Mouse (Mus musculus) layer of hippocampus, adult 11-12 months (tissue): ENCODE results near the gene Rom1.

Experiments used
- DNase-seq: peaks from one replicate; pipeline ENCODE4 v3.0.0; 2022; ENCODE audit warnings: low spot score

Rom1 gene

GRCm38 (mm10) chr19:8941515-8942217 is 12.5 kb upstream of the Rom1 start, which contains the start of gene Mta2:
TSS of gene Mta2 (plus strand) at chr19:8941875.
- peak; percentile 94 for DNase-seq

- DNase-seq: no peak
Observed at GRCm38 (mm10) chr19:8941136-8941514, 12.0 kb upstream of the Rom1 start.

- DNase-seq: no peak
Observed at GRCm38 (mm10) chr19:8940526-8941133, 11.5 kb upstream of the Rom1 start.

DNA sequence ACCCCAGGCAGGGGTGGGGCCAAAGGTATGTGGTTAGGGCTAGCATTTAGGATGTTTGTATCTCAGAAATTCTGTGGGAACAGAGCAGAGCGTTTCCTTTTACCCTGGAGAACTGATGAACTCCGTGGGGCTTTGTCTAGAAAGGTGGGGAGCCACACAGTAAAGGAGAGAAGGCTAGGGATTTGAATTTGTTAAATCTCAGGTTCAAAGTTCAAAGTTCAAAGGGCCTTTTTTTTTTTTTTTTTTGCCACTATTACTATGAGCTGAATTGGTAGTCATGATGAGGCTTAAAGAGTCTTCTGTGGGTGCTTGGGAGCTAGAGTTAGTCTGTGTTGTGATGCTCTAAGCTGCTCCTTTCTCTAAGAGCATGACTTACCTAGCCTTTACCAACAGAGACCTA is 7.6 kb upstream of the Rom1 start:
- DNase-seq: no peak

DNA sequence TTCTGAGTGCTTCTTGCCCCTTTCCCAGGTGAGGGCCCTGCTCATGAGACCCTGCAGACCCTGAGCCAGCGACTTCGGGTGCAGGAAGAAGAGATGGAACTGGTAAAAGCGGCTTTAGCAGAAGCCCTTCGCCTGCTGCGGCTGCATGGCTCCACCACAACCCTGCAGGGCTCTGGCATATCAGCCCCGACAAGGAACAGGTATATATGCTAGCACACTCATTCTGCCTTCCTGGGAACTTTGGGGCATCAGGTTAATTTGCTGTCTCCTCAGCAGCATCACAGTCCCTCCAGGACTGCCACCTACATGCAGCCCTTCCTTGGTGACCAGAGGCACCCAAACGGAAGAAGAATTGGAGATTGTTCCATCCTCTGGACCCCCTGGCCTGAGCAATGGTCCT is 1.6 kb upstream of the Rom1 start:
- no peak for DNase-seq

DNA sequence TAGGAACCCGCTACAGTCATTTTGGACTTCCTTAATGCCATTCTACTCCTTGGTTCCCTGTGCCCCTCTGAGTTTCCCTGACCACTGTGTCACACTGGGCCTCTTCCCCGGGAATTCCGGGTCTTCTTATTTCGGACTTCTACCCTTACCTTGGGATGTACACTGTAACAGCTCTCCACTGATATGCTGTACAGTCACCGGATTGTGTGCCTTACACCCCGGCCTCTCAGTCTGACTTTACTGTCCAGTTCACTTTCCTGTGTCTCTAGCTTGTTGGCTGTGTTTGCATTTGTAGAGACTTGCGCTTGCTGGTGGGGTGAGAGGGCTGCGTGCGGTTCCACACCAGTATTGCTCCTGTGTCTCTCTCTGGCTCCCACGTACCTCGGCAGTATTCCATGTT is 961 bp upstream of the Rom1 start:
- DNase-seq: no peak

GRCm38 (mm10) chr19:8928689-8929223 is 400 bp downstream of the Rom1 start:
- no peak for DNase-seq

GRCm38 (mm10) chr19:8927891-8928525 is 1.1 kb downstream of the Rom1 start:
- no peak for DNase-seq

DNA sequence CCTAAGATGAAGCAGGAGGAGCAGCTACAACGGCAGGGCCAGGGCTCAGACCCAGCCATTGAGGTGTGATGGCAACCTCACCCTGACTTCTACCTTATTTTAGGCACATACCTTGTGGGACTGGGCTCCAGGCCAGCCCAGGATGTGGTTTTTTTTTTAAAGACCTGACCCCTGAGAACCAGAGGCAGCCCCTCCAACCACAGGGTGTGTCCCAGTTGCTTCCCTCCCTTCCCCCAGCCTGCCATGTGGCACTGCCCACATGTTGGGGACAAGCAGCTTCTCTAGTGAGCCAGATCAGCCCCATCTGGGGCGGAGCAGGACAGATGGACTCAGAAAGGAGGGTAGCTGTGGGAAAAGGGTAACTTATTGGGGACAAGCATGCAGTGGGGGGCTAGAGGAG is 2.4 kb downstream of the Rom1 start:
- no peak for DNase-seq

DNA sequence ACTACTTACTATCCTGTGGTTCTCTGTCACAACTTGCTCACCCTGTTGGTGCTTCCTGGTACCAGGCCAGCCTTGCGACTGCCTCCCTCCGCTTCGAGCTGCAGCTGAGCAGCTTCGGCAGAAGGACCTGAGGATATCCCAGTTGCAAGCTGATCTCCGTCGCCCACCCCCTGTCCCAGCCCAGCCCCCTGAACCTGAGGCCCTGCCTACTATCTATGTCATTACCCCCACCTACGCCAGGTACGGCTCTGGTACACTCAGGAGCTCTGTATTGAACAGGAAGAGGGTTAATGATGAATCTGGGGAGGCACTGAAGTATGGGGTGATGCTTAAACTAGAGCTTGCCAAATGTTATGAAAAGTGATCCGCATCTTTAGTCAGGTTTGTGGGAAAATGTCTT is 7.4 kb downstream of the Rom1 start:
- DNase-seq: no peak

- no peak for DNase-seq
Observed at GRCm38 (mm10) chr19:8920836-8921291, 8.3 kb downstream of the Rom1 start.

- DNase-seq: peak; percentile 95
Observed at GRCm38 (mm10) chr19:8920073-8920736, 9.0 kb downstream of the Rom1 start, which contains the start of gene B3gat3. TSS of gene B3gat3 (plus strand) at chr19:8920374.

DNA sequence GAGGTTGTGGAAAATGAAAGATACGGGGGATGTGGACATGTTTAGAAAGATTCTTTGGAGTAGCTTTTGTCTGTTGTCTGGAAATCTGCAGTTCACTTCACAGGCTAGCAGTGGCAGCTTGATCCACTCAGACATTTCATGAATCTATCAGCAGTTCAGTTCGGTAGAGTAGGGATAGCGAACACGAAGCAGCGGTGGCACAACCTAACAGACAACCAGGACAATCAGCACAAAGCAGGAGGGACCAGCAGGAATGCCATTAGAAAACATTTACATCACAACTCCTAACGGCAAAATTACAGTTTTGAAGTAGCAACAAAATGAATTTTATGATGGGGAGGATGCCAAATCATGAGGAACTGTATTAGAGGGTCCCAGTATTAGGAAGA is 9.5 kb downstream of the Rom1 start:
- DNase-seq: no peak

DNA sequence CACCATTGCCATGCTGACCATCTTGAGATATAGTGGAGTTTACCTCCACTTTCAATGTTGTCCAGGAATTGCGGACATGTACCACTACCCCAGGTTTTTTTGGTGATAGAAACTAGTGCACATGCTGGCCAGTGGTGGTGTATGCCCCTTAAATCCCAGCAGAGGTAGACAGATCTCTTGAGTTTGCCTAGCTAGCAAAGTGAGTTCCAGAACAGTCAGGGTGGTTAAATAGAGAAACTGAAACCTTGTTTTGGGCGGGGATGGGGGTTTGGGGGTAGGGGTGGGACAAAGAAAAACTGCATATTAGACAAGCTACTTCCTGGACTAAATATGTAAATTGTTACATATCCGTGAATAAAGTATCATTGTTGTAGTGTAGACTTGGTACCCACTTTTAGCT is 10.2 kb downstream of the Rom1 start:
- no peak for DNase-seq

- no peak for DNase-seq
Observed at GRCm38 (mm10) chr19:8914212-8914611, 14.9 kb downstream of the Rom1 start.

DNA sequence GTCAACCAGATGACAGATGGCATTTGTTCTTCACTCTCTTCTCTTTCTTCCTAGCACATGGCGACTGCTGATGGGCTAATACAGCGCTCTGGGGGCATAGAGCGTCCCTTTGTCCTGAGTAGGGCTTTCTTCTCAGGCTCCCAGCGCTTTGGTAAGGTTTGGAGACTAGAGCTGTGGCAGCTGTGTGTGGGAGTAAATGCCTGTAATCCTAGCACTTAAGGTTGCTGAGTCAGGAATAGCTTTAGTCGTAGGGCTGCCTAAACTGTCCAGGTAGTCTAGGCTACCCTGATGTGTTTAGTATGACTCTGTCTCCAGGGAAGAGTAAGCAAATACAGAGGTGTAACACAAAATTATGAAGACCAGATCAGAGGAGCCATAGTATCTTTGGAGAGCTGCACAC is 17.3 kb downstream of the Rom1 start:
- no peak for DNase-seq

DNA sequence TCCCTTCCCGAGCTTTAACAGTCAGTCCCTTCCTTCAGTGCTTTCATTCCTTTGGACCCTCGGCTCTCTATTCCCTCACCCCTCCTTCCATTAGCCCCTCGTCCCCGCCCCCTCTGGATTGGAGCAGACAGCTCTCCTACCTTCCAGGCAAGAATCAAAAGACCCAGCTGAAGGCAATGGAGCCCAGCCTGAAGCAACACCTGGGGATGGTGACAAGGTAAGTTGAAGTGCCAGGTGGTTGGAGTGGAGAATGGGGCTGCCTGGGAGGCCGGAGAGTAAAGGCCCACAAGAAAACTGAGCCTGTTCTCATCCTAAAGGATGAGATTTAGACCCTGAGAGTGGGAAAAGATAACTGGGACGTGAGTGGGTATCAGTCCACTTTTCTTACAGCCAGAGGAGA is 20.6 kb downstream of the Rom1 start:
- DNase-seq: no peak

GRCm38 (mm10) chr19:8903412-8903811 is 25.7 kb downstream of the Rom1 start:
- DNase-seq: no peak

- no peak for DNase-seq
Observed at GRCm38 (mm10) chr19:8899079-8899478, 30.1 kb downstream of the Rom1 start.

- no peak for DNase-seq
Observed at GRCm38 (mm10) chr19:8898576-8898975, 30.6 kb downstream of the Rom1 start.

DNA sequence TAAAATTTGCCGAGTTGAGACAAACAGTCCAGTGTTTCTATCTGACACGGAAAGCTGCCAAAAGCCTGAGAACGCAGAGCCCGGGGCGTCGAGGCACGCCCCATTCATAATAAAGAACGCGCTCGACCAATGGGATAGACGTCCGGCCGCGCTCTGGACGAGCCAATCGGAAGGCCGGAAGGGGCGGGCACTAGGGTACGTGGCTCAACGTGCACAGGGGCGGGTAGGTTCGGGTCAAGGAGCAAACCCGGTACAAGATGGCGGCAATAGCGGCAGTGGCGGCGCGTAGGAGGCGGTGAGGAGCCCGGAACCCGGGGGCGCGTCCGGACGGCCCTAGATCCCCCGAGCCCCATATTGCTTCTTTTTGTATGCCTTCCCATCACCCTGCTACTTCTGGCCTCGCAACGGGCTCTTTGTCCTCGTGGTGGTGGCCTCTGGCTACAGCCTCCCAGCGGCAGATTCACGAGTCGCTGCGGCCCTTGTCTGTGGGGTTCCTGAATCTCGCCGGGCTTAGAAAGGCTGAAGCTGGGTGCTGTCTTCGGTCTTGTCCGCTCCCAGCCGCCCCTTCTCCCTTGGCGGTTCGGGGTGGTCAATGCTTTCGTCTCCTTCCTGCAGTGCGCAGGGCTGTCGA is 31.2 kb downstream of the Rom1 start, which contains the start of gene Ganab:
TSS of gene Ganab (plus strand) at position 207 of the 631 bp plus-strand sequence.
- peak; percentile 97 for DNase-seq
